ENCODE assay signal across 9 mouse cellular contexts in genomic region chr6:48645660-48646308, GRCm38 (mm10). TPM values are rescaled to one million over a fixed set of nuclear protein-coding genes. Genes with fewer than 3 reads are reported as not detected.
DNase-seq lines count a peak whose midpoint lies in the region; ATAC-seq and TF ChIP-seq lines count a peak whose summit lies in the region.
"Had no signal": no experiment of that assay in that cellular context is flagged by ENCODE, and none has a peak within 500 bp of the region (broad histone marks: within the 10 kb centered on the region; RNA-seq: fewer than 3 reads in every experiment).

No protein-coding gene starts in this region.

- no peak for ATAC-seq in cerebellum, adult (ENCODE audit: insufficient number of reproducible peaks, low FRiP score, low TSS enrichment)
- ATAC-seq in hindbrain, postnatal 0 days: peak; percentile 50; the same call in 1 of the 2 replicates
- peak; percentile 20; the same call in 1 of the 2 replicates for ATAC-seq in midbrain, embryonic 13.5 days

- H3K27me3 ChIP-seq in hindbrain, postnatal 0 days (ENCODE audit: insufficient read depth, low read length): no peaks in the 10 kb centered on the region
- no peaks in the 10 kb centered on the region for H3K27me3 ChIP-seq in midbrain, embryonic 13.5 days
- H3K27me3 ChIP-seq: liver, embryonic 15.5 days had no signal

- no peak overlapping the region for H3K4me3 ChIP-seq in bone marrow macrophage, adult 2 months (ENCODE audit: insufficient read depth, low read length)
- H3K4me3 ChIP-seq in hindbrain, postnatal 0 days (ENCODE audit: low read length): no peak overlapping the region
- no peak overlapping the region for H3K4me3 ChIP-seq in left cerebral cortex, adult 2 months
- H3K4me3 ChIP-seq in midbrain, embryonic 13.5 days (replicated peaks): no peak overlapping the region
- H3K4me3 ChIP-seq: liver, embryonic 15.5 days had no signal

- intact Hi-C loops in left cerebral cortex, adult 2 months (cut with DNase I): loop anchor here (1.0 kb wide), 1 partner anchor 127 kb away; no protein-coding TSS in a partner anchor

- no peaks in the 10 kb centered on the region for H3K36me3 ChIP-seq in hindbrain, postnatal 0 days (ENCODE audit: insufficient read depth, low read length)
- H3K36me3 ChIP-seq in midbrain, embryonic 13.5 days: no peaks in the 10 kb centered on the region
- H3K36me3 ChIP-seq: liver, embryonic 15.5 days had no signal

- H3K4me1 ChIP-seq in bone marrow macrophage, adult 2 months (ENCODE audit: control insufficient read depth, insufficient read depth, low read length): no peaks in the 10 kb centered on the region
- no peaks in the 10 kb centered on the region for H3K4me1 ChIP-seq in hindbrain, postnatal 0 days (ENCODE audit: insufficient read depth, low read length)
- no peaks in the 10 kb centered on the region for H3K4me1 ChIP-seq in midbrain, embryonic 13.5 days (replicated peaks)
- H3K4me1 ChIP-seq: liver, embryonic 15.5 days had no signal

- H3K9me3 ChIP-seq in hindbrain, postnatal 0 days (ENCODE audit: low read length): no peaks in the 10 kb centered on the region
- H3K9me3 ChIP-seq in midbrain, embryonic 13.5 days: no peaks in the 10 kb centered on the region
- H3K9me3 ChIP-seq: liver, embryonic 15.5 days had no signal

- H3K27ac ChIP-seq in bone marrow macrophage, adult 2 months (ENCODE audit: insufficient read depth, low read depth, low read length): no peak overlapping the region
- no peak overlapping the region for H3K27ac ChIP-seq in hindbrain, postnatal 0 days
- no peak overlapping the region for H3K27ac ChIP-seq in left cerebral cortex, adult 2 months
- no peak overlapping the region for H3K27ac ChIP-seq in midbrain, embryonic 13.5 days
- H3K27ac ChIP-seq: liver, embryonic 15.5 days had no signal

- no peak overlapping the region for H3K4me2 ChIP-seq in hindbrain, postnatal 0 days (ENCODE audit: low read depth, low read length)
- no peak overlapping the region for H3K4me2 ChIP-seq in midbrain, embryonic 13.5 days (replicated peaks)
- H3K4me2 ChIP-seq: liver, embryonic 15.5 days had no signal

- H3K9ac ChIP-seq in hindbrain, postnatal 0 days (replicated peaks; ENCODE audit: low read length): no peak overlapping the region
- H3K9ac ChIP-seq in midbrain, embryonic 13.5 days (replicated peaks): no peak overlapping the region
- H3K9ac ChIP-seq: liver, embryonic 15.5 days had no signal

- peak; percentile 78 for TF ChIP-seq CTCF in bone marrow macrophage, adult 2 months (IDR thresholded peaks at IDR 0.05; ENCODE audit: low read depth, low read length)
- TF ChIP-seq CTCF in hindbrain, postnatal 0 days (IDR thresholded peaks at IDR 0.05; ENCODE audit: low read depth): peak; percentile 88
- peak; percentile 89 for TF ChIP-seq CTCF in left cerebral cortex, adult 2 months (IDR thresholded peaks at IDR 0.05)

- DNase-seq in cerebellum, adult 11 months: peak; percentile 50
- peak; percentile 49 to 54 for DNase-seq in frontal cortex, postnatal 25 days (ENCODE audit: low spot score in 2 of 2)
- peak; percentile 84 for DNase-seq in hindbrain, postnatal 0 days (ENCODE audit: low spot score)
- DNase-seq in left cerebral cortex, adult 2 months (ENCODE audit: extremely low spot score in 1 of 2, low spot score in 2 of 2): peak; percentile 62 to 63
- peak; percentile 43 to 62 for DNase-seq in spleen, postnatal 14 days (ENCODE audit: low spot score in 2 of 2)

- WGBS in hindbrain, postnatal 0 days: 13% methylated on average over 12 of the region's 12 CpGs
- 13% methylated on average over 12 of the region's 12 CpGs for WGBS in midbrain, embryonic 13.5 days

- no peak for TF ChIP-seq POLR2A in bone marrow macrophage, adult 2 months (IDR thresholded peaks at IDR 0.05; ENCODE audit: borderline replicate concordance, low read depth, low read length)

RNA-seq across cellular contexts. Expression of gene Gimap8, which starts 1.2 kb away (rescaled TPM):
- not detected in 2 replicates for polyA plus RNA-seq in bone marrow macrophage, adult 2 months (2012; ENCODE audit: insufficient read depth, insufficient read length, missing spikeins)
- 0.72 and 1.3 TPM in 2 replicates for total RNA-seq in hindbrain, postnatal 0 days (2014; rRNA removed)
- polyA plus RNA-seq in hindbrain, postnatal 0 days (2015; fragmentation: Nextera tagmentation; extraction: Ambion mirVana): 0.40 and 0.49 TPM in 2 replicates
- under 1 TPM; 0.77 to 0.81 TPM for total RNA-seq in left cerebral cortex, adult 2 months (2021)
- 0.46 and 0.53 TPM in 2 replicates for polyA plus RNA-seq in midbrain, embryonic 13.5 days (2015; fragmentation: Nextera tagmentation; extraction: Ambion mirVana)

RNA-seq across cellular contexts. Expression of gene AI854703, which starts 19.2 kb away (rescaled TPM):
- polyA plus RNA-seq in bone marrow macrophage, adult 2 months (2012; ENCODE audit: insufficient read depth, insufficient read length, missing spikeins): 0.15 TPM in 1 of 2 replicates, not detected in the other
- total RNA-seq in hindbrain, postnatal 0 days (2014; rRNA removed): 53.3 and 54.9 TPM in 2 replicates
- polyA plus RNA-seq in hindbrain, postnatal 0 days (2015; fragmentation: Nextera tagmentation; extraction: Ambion mirVana): 29.3 and 30.2 TPM in 2 replicates
- total RNA-seq in left cerebral cortex, adult 2 months (2021): 10 to 100 TPM; 14.9 to 17.1 TPM
- polyA plus RNA-seq in midbrain, embryonic 13.5 days (2015; fragmentation: Nextera tagmentation; extraction: Ambion mirVana): 6.5 and 7.6 TPM in 2 replicates

RNA-seq across cellular contexts. Expression of gene Gimap9, which starts 30.1 kb away (rescaled TPM):
- not detected in 2 replicates for polyA plus RNA-seq in bone marrow macrophage, adult 2 months (2012; ENCODE audit: insufficient read depth, insufficient read length, missing spikeins)
- total RNA-seq in hindbrain, postnatal 0 days (2014; rRNA removed): 2.1 and 2.4 TPM in 2 replicates
- polyA plus RNA-seq in hindbrain, postnatal 0 days (2015; fragmentation: Nextera tagmentation; extraction: Ambion mirVana): 1.2 and 2.0 TPM in 2 replicates
- under 1 TPM; 0.57 to 0.75 TPM for total RNA-seq in left cerebral cortex, adult 2 months (2021)
- 1.0 and 2.2 TPM in 2 replicates for polyA plus RNA-seq in midbrain, embryonic 13.5 days (2015; fragmentation: Nextera tagmentation; extraction: Ambion mirVana)

RNA-seq across cellular contexts. Expression of gene Gimap4, which starts 38.6 kb away (rescaled TPM):
- 0.40 TPM in 1 of 2 replicates, not detected in the other for polyA plus RNA-seq in bone marrow macrophage, adult 2 months (2012; ENCODE audit: insufficient read depth, insufficient read length, missing spikeins)
- 0.78 and 1.6 TPM in 2 replicates for total RNA-seq in hindbrain, postnatal 0 days (2014; rRNA removed)
- polyA plus RNA-seq in hindbrain, postnatal 0 days (2015; fragmentation: Nextera tagmentation; extraction: Ambion mirVana): 0.56 and 0.66 TPM in 2 replicates
- total RNA-seq in left cerebral cortex, adult 2 months (2021): under 1 TPM in 1 of 2 experiments, not detected in 1; 0.33 TPM
- polyA plus RNA-seq in midbrain, embryonic 13.5 days (2015; fragmentation: Nextera tagmentation; extraction: Ambion mirVana): 1.2 and 2.1 TPM in 2 replicates

RNA-seq across cellular contexts. Expression of gene Zfp775, which starts 43.9 kb away (rescaled TPM):
- polyA plus RNA-seq in bone marrow macrophage, adult 2 months (2012; ENCODE audit: insufficient read depth, insufficient read length, missing spikeins): 2.9 TPM in 2 replicates
- total RNA-seq in hindbrain, postnatal 0 days (2014; rRNA removed): 11.6 and 13.5 TPM in 2 replicates
- 7.2 and 8.8 TPM in 2 replicates for polyA plus RNA-seq in hindbrain, postnatal 0 days (2015; fragmentation: Nextera tagmentation; extraction: Ambion mirVana)
- 1 to 10 TPM; 6.3 to 8.3 TPM for total RNA-seq in left cerebral cortex, adult 2 months (2021)
- 14.6 and 17.8 TPM in 2 replicates for polyA plus RNA-seq in midbrain, embryonic 13.5 days (2015; fragmentation: Nextera tagmentation; extraction: Ambion mirVana)
